Mouse (Mus musculus) heart, embryonic 11.5 days (tissue): Measurements from ENCODE around the gene Il6ra. TPM values are rescaled to one million over a fixed set of nuclear protein-coding genes. Genes with fewer than 3 reads are reported as not detected.

Experiments
- ATAC-seq: fragments of 200-750 bp; cut with Nextera tagmentation; replicated peaks from 2 replicates; pipeline ENCODE4 v1.8.0; 2017; ENCODE audit warnings: moderate library complexity; ENCODE audit not compliant: insufficient number of reproducible peaks, low FRiP score, low TSS enrichment
- H3K27ac ChIP-seq: fragments of 300-500 bp; sonication (generic); 2 replicates; pipeline ENCODE4 v1.5.1; 2014; ENCODE audit warnings: mild to moderate bottlenecking, low read depth, low read length
- H3K27me3 ChIP-seq: fragments of 300-500 bp; sonication (generic); 2 replicates; pipeline ENCODE4 v1.6.1; 2014; ENCODE audit warnings: mild to moderate bottlenecking, low read length, mixed read lengths; ENCODE audit not compliant: control insufficient read depth, insufficient read depth
- H3K36me3 ChIP-seq: fragments of 300-500 bp; sonication (generic); 2 replicates; pipeline ENCODE4 v1.6.1; 2014; ENCODE audit warnings: mild to moderate bottlenecking, low read length, moderate library complexity, mixed read lengths; ENCODE audit not compliant: control insufficient read depth, insufficient read depth
- H3K4me1 ChIP-seq: fragments of 300-500 bp; sonication (generic); 2 replicates; pipeline ENCODE4 v1.6.1; 2014; ENCODE audit warnings: low read length; ENCODE audit not compliant: control insufficient read depth, insufficient read depth
- H3K4me2 ChIP-seq: fragments of 300-500 bp; sonication (generic); 2 replicates; pipeline ENCODE4 v1.6.1; 2014; ENCODE audit warnings: mild to moderate bottlenecking, moderate library complexity
- H3K4me3 ChIP-seq: fragments of 300-500 bp; sonication (generic); 2 replicates; pipeline ENCODE4 v1.5.1; 2014; ENCODE audit warnings: low read depth, low read length
- H3K9ac ChIP-seq: fragments of 300-500 bp; sonication (generic); 2 replicates; pipeline ENCODE4 v1.6.1; 2014; ENCODE audit warnings: mild to moderate bottlenecking, low read depth, low read length, moderate library complexity
- H3K9me3 ChIP-seq: fragments of 300-500 bp; sonication (generic); replicated peaks from 2 replicates; pipeline ENCODE4 v1.6.1; 2016; ENCODE audit warnings: low read length; ENCODE audit not compliant: control insufficient read depth
- WGBS: fragments of 180-500 bp; shearing (Covaris S2); extraction: QIAGEN DNeasy Blood & Tissue Kit; methylation state at CpG from one replicate; pipeline ENCODE4 v1.1.7; 2014; ENCODE audit not compliant: insufficient replicate concordance; 5-methylcytosine and 5-hydroxymethylcytosine counted together
- polyA plus RNA-seq: library from polyadenylated mRNA; unstranded; fragments of >200 nt; fragmentation: Nextera tagmentation; extraction: Ambion mirVana; gene quantifications from 2 replicates; pipeline ENCODE4 v1.2.1, GENCODE M21; 2014

The Il6ra gene
- polyA plus RNA-seq, 1 experiment from 2014 or later = 0.23 TPM

GRCm38 (mm10) chr3:89887582-89888230 is 25.3 kb downstream of the Il6ra start:
- no peaks in the 10 kb centered on the region for H3K9me3 ChIP-seq
- no peaks in the 10 kb centered on the region; the same call in 1 of the 2 replicates for H3K27me3 ChIP-seq
- H3K27ac ChIP-seq = no peak overlapping the region
- no peaks in the 10 kb centered on the region; the same call in 1 of the 2 replicates for H3K4me1 ChIP-seq
- no peak overlapping the region for H3K4me2 ChIP-seq
- WGBS = 71% methylated on average over 7 of the region's 7 CpGs
- H3K9ac ChIP-seq = no peak overlapping the region
- no peak for ATAC-seq
- H3K4me3 ChIP-seq = no peak overlapping the region
- H3K36me3 ChIP-seq = no peaks in the 10 kb centered on the region

- no peak overlapping the region for H3K4me2 ChIP-seq
- no peak overlapping the region for H3K27ac ChIP-seq
- WGBS = 94% methylated on average over 11 of the region's 11 CpGs
- H3K9ac ChIP-seq = no peak overlapping the region
- H3K36me3 ChIP-seq = no peaks in the 10 kb centered on the region
- ATAC-seq = no peak
- H3K4me3 ChIP-seq = no peak overlapping the region
- no peaks in the 10 kb centered on the region for H3K9me3 ChIP-seq
- no peaks in the 10 kb centered on the region; the same call in 1 of the 2 replicates for H3K4me1 ChIP-seq
- no peaks in the 10 kb centered on the region; the same call in 1 of the 2 replicates for H3K27me3 ChIP-seq
Observed at GRCm38 (mm10) chr3:89885766-89886165, 27.2 kb downstream of the Il6ra start.

GRCm38 (mm10) chr3:89883582-89884041 is 29.4 kb downstream of the Il6ra start:
- 61% methylated on average over 4 of the region's 4 CpGs for WGBS

GRCm38 (mm10) chr3:89882556-89883181 is 30.3 kb downstream of the Il6ra start:
- WGBS = 77% methylated on average over 8 of the region's 8 CpGs
- ATAC-seq = no peak
- Histone ChIP-seq H3K4me1 (no peaks in the 10 kb centered on the region; the same call in 1 of the 2 replicates), H3K9ac (no peak overlapping the region), H3K36me3 (no peaks in the 10 kb centered on the region), H3K27ac (no peak overlapping the region), H3K4me3 (no peak overlapping the region), H3K27me3 (no peaks in the 10 kb centered on the region; the same call in 1 of the 2 replicates), H3K4me2 (no peak overlapping the region), H3K9me3 (no peaks in the 10 kb centered on the region)

More at GRCm38 (mm10) chr3:89883582-89884041, 29.4 kb downstream of the Il6ra start:
- no peaks in the 10 kb centered on the region for H3K36me3 ChIP-seq
- no peak overlapping the region for H3K4me3 ChIP-seq
- H3K4me2 ChIP-seq = no peak overlapping the region
- no peaks in the 10 kb centered on the region; the same call in 1 of the 2 replicates for H3K27me3 ChIP-seq
- no peak overlapping the region for H3K27ac ChIP-seq
- no peaks in the 10 kb centered on the region; the same call in 1 of the 2 replicates for H3K4me1 ChIP-seq
- ATAC-seq = no peak
- no peaks in the 10 kb centered on the region for H3K9me3 ChIP-seq
- H3K9ac ChIP-seq = no peak overlapping the region

GRCm38 (mm10) chr3:89880036-89880851 is 32.8 kb downstream of the Il6ra start:
- 59% methylated on average over 5 of the region's 5 CpGs for whole genome bisulfite sequencing
- Histone ChIP-seq H3K36me3 (no peaks in the 10 kb centered on the region), H3K4me3 (no peak overlapping the region), H3K27ac (no peak overlapping the region), H3K27me3 (no peaks in the 10 kb centered on the region; the same call in 1 of the 2 replicates), H3K4me1 (no peaks in the 10 kb centered on the region; the same call in 1 of the 2 replicates), H3K9ac (no peak overlapping the region), H3K4me2 (no peak overlapping the region), H3K9me3 (no peaks in the 10 kb centered on the region)
- ATAC-seq = no peak

- no peaks in the 10 kb centered on the region; the same call in 1 of the 2 replicates for H3K27me3 ChIP-seq
- WGBS = 65% methylated on average over 3 of the region's 3 CpGs
Observed at GRCm38 (mm10) chr3:89879326-89879725, 33.7 kb downstream of the Il6ra start.

GRCm38 (mm10) chr3:89878456-89878855 is 34.5 kb downstream of the Il6ra start:
- no peak overlapping the region for H3K4me2 ChIP-seq
- no peak overlapping the region for H3K9ac ChIP-seq
- no peak overlapping the region for H3K27ac ChIP-seq
- H3K9me3 ChIP-seq = no peaks in the 10 kb centered on the region
- H3K4me3 ChIP-seq = no peak overlapping the region
- H3K27me3 ChIP-seq = no peaks in the 10 kb centered on the region; the same call in 1 of the 2 replicates
- H3K4me1 ChIP-seq = no peaks in the 10 kb centered on the region
- no peak for ATAC-seq
- no peaks in the 10 kb centered on the region for H3K36me3 ChIP-seq
- 22% methylated on average over 3 of the region's 3 CpGs for WGBS

More at GRCm38 (mm10) chr3:89879326-89879725, 33.7 kb downstream of the Il6ra start:
- Histone ChIP-seq H3K36me3 (no peaks in the 10 kb centered on the region), H3K27ac (no peak overlapping the region), H3K4me2 (no peak overlapping the region), H3K9me3 (no peaks in the 10 kb centered on the region), H3K4me3 (no peak overlapping the region), H3K9ac (no peak overlapping the region), H3K4me1 (no peaks in the 10 kb centered on the region; the same call in 1 of the 2 replicates)
- ATAC-seq = no peak

- no peaks in the 10 kb centered on the region for H3K4me1 ChIP-seq
- H3K27me3 ChIP-seq = no peaks in the 10 kb centered on the region
- ATAC-seq = no peak
- H3K4me3 ChIP-seq = no peak overlapping the region
- no peak overlapping the region for H3K4me2 ChIP-seq
- 78% methylated on average over 8 of the region's 8 CpGs for WGBS
- no peak overlapping the region for H3K9ac ChIP-seq
- no peaks in the 10 kb centered on the region for H3K36me3 ChIP-seq
- H3K27ac ChIP-seq = no peak overlapping the region
- no peaks in the 10 kb centered on the region for H3K9me3 ChIP-seq
Observed at GRCm38 (mm10) chr3:89877129-89877528, 35.9 kb downstream of the Il6ra start.
